Mouse (Mus musculus): ENCODE measurements around the gene Tnni1.

DNA sequence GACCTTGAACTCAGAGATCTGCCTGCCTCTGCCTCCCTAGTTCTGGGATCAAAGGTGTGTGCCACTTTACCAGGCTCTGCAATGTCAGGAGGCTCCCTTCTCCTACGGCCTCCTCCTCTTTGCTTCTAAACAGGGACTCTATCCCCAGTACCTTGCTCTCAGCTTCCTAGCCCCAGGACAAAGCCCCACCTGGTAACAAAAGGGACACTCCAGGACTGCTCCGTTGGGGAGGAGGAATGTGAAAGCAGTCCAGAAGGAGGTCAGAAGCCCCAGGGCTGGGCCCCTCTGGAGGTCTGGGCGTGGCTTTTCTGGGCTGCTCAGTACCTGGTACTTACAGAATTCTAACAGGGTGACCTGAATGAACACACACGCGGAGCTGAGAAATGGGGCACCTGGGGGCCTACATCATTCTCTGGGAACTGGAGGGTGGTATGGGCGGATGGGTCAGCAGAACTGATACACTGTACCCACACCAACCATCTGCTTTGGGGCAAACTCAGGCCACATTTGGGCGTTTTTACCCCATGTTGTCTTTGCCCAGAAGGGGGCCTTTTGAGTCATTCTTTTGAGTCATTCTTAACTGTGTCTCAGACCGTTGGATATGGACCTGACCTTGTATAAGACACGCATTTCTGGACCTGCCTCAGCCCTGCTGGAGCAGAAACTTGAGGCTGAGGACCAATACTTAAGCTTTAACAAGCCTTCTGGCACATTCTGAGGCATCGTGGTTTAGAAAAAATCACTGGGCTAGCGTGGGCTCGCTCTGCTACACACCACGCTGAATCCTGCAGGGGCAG is 13.1 kb downstream of the Tnni1 start:
- TF ChIP-seq CTCF (IDR thresholded peaks at IDR 0.05; ENCODE audit: low read depth), result no peak
- no peak for TF ChIP-seq EP300 (IDR thresholded peaks at IDR 0.05; ENCODE audit: low read depth)

Measured in liver, embryonic 14.5 days (tissue).